Mouse (Mus musculus) neural tube, postnatal 0 days (tissue): ENCODE measurements around the gene Pycr1. TPM values are rescaled to one million over a fixed set of nuclear protein-coding genes. Genes with fewer than 3 reads are reported as not detected.

Source experiments
- microRNA-seq: library from miRNA; unstranded; fragments of <30 nt; microRNA quantifications from one replicate; pipeline ENCODE4, GENCODE M21; 2016
- polyA plus RNA-seq: library from polyadenylated mRNA; unstranded; fragments of >200 nt; fragmentation: Nextera tagmentation; extraction: Ambion mirVana; gene quantifications from 2 replicates; pipeline ENCODE4 v1.2.1, GENCODE M21; 2015

Pycr1 gene
- polyA plus RNA-seq, result 8.8 and 9.5 TPM in 2 replicates

DNA sequence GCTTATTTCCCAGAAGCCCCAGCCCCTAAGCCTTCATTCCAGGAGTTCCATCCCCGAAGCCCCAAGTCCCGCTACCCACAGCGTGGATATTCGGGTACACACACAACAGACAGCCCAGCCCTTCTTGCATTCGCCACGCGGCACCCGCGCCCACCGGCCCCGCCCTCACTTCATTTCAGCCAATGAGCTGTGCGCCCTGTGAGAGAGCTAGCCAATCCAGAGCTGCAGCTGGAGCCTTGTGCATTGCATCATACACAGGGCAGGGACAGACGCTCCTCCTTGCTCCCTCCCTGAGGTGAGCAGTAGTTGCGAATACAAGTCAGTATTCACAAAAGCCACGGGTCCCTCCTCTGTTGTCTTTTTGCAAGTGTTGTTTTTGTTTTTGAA is at the start of gene Pycr1:
Pycr1 (minus strand) TSS at position 169 of the 387 bp plus-strand sequence.

DNA sequence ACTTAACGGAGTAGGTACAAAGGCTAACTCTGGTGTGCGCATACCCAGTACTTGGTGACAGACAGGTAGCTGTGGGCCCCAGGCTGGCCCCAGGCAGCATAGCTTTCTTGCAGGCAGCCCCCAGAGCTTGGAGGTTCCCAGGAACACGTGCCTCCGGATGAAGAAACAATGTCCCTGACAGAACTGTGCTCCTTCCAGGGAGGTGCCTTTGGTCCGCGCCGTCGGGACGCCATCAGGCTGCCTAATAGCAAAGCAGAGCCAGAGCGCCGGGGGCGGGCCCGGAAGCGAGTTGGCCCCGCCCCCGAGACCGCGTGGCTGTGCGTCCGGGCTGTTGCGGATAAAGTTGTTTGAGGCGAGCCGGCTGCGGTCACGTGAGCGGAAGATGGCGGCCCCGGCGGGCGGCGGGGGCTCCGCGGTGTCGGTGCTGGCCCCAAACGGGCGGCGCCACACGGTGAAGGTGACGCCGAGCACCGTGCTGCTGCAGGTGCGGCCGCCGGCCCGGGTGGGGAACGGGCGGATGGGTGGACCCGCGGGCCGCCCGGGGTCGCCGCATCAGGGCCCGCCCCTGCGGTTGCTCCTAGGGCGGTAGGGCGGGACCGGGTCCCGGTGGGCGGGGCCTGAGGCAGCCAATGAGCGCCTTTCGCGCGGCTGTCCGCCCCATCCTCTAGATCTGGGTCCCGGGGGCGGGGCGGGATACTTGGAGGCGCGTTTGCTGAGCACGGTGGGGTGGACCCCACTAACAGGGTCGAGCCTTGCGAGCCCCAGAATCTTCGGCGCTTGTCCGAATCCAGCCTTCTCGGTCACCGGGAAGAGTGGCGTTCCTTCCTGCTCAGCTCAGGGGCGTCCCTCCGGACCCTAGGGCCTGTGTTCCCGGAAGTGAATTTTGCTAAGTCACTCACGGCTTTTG is 29.4 kb upstream of the Pycr1 start, which contains the start of gene Aspscr1:
Aspscr1 (plus strand) TSS at position 287 of the 907 bp plus-strand sequence.

DNA sequence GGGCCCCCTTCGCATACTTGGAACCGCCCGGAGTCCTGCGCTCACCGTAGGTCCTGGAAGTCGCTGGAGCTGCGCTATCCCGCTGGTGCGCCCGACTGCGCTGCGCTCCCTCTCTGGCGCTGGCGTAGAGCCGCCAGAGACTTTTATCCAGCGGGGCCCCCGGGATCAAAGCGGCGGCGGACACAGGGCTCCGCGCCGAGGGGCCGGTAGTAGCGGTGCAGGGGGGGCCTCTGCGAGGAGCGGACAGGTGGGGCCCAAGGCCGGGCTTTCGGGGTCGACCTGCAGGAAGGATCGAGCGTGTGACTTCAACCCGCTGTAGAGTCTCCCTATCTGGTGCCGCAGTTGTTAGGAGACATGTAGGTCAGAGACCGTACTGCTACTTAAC is 17.5 kb upstream of the Pycr1 start, which contains the start of gene Notum:
Notum (minus strand) TSS at position 100 of the 385 bp plus-strand sequence.

DNA sequence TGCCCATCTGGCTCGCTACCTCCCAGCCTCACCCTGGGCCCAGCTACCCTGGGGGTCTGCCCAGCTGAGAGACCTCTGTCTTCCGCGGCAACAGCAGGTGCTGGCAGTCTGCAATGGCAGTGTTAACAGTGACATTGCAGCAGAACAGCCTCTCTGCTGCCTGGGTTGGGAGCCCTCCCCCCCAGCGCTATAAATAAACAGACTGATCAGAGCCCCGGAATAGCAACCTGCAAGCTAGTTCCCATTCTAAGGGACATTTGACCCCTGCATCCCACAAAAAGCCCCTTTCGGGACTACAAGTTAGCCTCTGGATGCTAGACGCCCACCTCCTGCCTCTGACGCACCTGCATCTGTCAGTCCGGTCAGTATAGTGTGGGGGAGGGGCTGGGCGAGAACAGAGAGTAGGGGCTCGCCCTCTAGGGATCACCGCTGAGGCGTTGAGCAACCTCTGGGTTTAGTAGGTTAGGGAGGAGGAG is 4.5 kb upstream of the Pycr1 start, which contains the start of gene Myadml2:
Myadml2 (minus strand) TSS at position 158 of the 476 bp plus-strand sequence.

DNA sequence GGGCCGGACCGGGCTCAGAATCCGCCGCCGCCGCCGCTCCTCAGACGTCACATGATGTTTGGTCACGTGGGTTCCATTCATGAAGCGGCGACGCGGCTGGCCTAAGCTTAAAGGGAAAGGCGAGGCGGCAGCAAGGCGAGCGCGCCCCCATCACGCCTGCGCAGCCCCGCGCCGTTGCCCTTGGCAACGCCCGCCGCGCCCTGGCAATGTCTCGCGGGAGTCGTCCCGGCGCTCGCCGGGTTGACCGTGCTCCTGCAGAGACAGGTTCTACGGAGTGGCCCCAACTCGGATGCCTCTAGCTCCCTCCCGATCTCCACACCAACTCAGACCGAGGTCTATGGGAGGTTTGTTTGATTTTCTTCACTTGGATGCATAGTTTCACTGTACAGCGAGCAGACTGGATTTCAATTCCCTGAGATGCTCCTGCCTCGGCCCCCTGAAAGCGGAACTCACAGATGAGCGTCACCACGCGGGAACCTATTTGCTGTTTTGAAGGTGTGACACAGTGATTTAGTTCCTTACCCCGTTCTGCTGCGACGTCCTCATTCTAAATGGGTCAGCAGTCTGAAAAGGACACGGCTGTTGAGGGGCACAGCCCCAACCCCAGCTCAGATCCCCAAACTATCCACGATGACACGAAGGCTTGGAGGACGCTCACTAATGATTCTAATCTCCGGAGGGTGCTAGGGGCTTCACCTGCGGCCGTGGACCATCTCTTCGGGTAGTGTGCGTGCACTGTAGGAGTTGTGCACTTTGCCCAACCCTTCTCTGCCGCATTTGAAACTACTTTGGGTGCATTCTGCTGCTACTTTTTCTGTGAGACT is 9.8 kb downstream of the Pycr1 start, which contains the start of gene Mafg:
Mafg (minus strand) TSS at position 81 of the 824 bp plus-strand sequence.

DNA sequence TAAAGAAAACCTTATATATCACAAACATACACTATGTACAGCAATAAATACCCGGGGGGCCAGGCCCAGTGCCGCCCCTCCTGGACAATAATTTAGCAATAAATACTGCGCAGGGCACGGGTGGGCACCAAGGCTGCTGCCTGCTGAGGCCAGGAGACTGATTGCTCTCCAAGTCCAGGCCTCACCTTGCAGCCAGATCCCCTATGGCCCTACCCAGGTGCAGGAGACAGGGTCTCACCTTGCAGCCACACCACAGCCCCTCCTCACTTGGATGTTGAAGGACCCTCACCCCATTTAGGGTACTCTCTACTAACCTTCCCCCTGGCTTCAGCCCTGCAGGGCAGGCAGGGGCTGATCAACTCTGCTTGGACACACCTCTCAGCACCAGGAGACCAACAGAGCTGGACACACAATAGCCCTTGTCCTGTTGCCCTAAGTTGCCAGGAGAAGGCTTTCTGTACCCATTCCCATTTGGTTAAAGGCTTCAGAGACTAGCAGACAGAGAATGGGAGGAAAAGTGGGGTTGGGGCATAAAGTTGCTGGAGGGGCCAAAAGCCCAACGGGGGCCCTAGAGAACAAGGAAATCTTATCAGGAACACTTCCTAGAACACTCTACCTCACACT is 18.3 kb downstream of the Pycr1 start, which contains the start of gene Sirt7:
Sirt7 (minus strand) TSS at position 89 of the 624 bp plus-strand sequence.

DNA sequence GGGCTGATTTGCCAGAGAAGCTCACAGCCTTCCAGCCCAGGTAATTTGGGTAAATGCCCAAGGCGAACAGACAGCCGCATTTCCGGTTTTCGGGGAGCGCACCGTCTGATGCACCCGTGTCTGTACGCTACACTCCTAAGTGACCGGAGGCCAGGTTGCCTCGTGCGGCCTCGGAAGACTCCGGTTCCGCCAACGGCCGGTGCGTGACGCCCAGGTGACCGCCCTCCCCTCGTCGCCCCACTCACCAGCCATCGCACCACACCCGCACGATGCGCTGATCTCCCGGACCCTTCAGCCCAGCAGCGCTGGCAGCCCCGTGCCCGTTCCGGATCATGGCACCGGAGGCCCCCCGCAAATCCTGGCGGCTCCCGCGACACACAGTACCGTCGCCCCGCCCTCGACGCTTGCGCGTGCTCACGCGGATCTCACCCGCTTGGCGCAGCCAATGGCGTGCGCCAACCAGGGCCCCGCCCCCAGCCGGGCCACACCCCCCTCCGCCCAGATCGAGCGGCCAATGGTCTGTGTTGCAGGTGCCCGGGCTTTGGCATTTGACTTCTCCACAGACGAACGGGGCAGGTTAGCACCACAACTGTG is 26.0 kb downstream of the Pycr1 start, which contains the start of gene Pcyt2:
Pcyt2 (minus strand) TSS at position 418 of the 594 bp plus-strand sequence.

DNA sequence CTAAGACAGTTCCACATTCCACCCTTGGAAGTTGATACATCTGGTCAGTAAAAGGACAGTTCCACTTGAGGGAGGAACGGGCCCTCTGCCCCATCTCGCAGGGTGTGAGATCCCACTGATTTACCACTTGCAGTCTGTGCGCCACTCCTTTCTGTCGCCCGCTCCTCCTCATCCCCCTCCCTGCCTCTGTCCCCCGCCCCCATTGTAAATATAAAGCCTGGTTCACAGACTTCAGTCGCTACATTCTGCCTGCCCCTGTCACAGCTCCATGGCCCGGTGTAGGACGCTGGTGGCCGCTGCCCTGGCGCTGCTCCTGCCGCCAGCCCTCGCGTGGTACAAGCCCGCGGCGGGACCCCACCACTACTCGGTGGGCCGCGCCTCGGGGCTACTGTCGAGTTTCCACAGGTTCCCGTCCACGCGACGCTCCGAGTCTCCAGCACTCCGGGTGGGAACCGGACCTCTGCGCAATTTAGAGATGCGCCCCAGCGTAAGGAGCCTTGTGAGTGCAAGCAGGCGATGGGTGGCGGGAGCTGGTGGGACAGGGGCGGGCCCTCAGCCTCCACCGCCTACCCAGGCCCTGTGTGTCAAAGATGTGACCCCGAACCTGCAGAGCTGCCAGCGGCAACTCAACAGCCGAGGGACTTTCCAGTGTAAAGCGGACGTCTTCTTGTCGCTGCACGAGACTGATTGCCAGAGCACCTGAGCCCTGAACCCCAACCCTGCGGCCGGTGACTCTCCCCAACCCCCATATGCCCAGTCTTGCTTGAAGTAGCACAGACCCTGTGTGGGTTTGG is 35.1 kb downstream of the Pycr1 start, which contains the start of gene Npb:
Npb (plus strand) TSS at position 237 of the 794 bp plus-strand sequence.

DNA sequence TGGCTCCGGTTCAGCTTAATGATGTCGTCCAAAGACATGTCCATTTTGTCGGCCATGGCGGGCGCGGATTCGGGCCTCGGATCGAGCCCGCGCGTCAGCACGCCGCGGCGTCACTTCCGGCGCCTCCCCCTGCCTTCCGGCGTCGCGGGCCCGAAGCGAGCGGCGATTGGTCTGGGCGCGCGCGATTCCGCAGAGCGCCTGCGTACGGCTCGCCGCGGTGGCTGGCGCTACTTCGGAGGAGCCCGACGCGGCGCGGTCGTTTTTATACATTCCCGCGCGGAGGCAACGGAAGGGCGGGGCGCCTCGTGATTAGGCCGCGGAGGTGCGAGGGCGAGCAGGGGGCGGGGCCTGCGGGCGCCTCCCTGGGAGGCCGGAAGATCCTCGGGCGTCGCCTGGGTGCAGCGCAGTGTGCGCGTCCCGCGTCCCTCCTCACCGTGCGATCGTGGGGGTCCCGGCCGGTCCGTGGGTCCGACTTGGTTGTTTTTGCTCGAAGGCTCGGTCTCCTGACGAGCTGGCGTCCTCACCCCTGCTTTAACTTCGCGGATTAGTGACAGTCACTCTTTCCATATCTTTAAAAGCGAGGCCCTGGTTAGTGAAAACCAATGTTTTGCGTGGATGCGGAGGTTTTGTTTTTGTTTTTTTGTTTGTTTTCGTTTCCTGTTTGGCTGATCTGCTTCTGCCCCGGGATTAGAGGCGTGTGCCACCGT is 45.1 kb downstream of the Pycr1 start, which contains the start of the genes Alyref and Anapc11:
Alyref (minus strand) TSS at position 83 of the 707 bp plus-strand sequence.
Anapc11 (plus strand) TSS at position 139 of the 707 bp plus-strand sequence.

Small RNA genes within 50 kb of the gene (microRNA-seq; reads per million reads assigned to microRNA genes)
- 1.2 reads per million for gene Mir6936

Other genes starting within 250 kb of the Pycr1 start
- 25.7 and 27.7 TPM in 2 replicates for gene Nploc4, start 206.1 kb downstream of the Pycr1 start, polyA plus RNA-seq
- gene Tspan10, start 201.1 kb downstream of the Pycr1 start, polyA plus RNA-seq, result not detected in 2 replicates
- gene Pde6g, start 190.3 kb downstream of the Pycr1 start, polyA plus RNA-seq, result 0.15 TPM in 1 of 2 replicates, not detected in the other
- gene Oxld1, start 185.7 kb downstream of the Pycr1 start, polyA plus RNA-seq, result 15.1 and 15.8 TPM in 2 replicates
- 16.5 and 23.4 TPM in 2 replicates for gene Ccdc137, start 185.7 kb downstream of the Pycr1 start, polyA plus RNA-seq
- gene Arl16, start 176.2 kb downstream of the Pycr1 start, polyA plus RNA-seq, result 86.7 and 89.4 TPM in 2 replicates
- 156 and 163 TPM in 2 replicates for gene Mrpl12, start 159.2 kb downstream of the Pycr1 start, polyA plus RNA-seq
- 29.1 and 32.5 TPM in 2 replicates for gene Slc25a10, start 151.9 kb downstream of the Pycr1 start, polyA plus RNA-seq
- gene Gcgr, start 113.1 kb downstream of the Pycr1 start, polyA plus RNA-seq, result 0.29 and 0.30 TPM in 2 replicates
- gene Mcrip1, start 94.0 kb downstream of the Pycr1 start, polyA plus RNA-seq, result 238 and 259 TPM in 2 replicates
- gene Ppp1r27, start 92.6 kb downstream of the Pycr1 start, polyA plus RNA-seq, result not detected in 2 replicates
- gene P4hb, start 70.5 kb downstream of the Pycr1 start, polyA plus RNA-seq, result 213 and 228 TPM in 2 replicates
- gene Arhgdia, start 62.1 kb downstream of the Pycr1 start, polyA plus RNA-seq, result 444 and 484 TPM in 2 replicates
- gene Alyref, start 45.4 kb downstream of the Pycr1 start, polyA plus RNA-seq, result 163 and 172 TPM in 2 replicates
- gene Anapc11, start 45.3 kb downstream of the Pycr1 start, polyA plus RNA-seq, result 220 and 225 TPM in 2 replicates
- gene Npb, start 35.3 kb downstream of the Pycr1 start, polyA plus RNA-seq, result 1.8 and 3.2 TPM in 2 replicates
- gene Pcyt2, start 25.8 kb downstream of the Pycr1 start, polyA plus RNA-seq, result 162 and 185 TPM in 2 replicates
- 42.3 and 44.0 TPM in 2 replicates for gene Sirt7, start 18.5 kb downstream of the Pycr1 start, polyA plus RNA-seq
- 47.6 and 50.2 TPM in 2 replicates for gene Mafg, start 10.2 kb downstream of the Pycr1 start, polyA plus RNA-seq
- 1.6 and 2.8 TPM in 2 replicates for gene Myadml2, start 4.4 kb upstream of the Pycr1 start, polyA plus RNA-seq
- 13.9 and 15.4 TPM in 2 replicates for gene Notum, start 17.4 kb upstream of the Pycr1 start, polyA plus RNA-seq
- 134 and 150 TPM in 2 replicates for gene Aspscr1, start 29.2 kb upstream of the Pycr1 start, polyA plus RNA-seq
- gene Cenpx, start 70.0 kb upstream of the Pycr1 start, polyA plus RNA-seq, result 103 and 104 TPM in 2 replicates
- 45.3 and 62.8 TPM in 2 replicates for gene Lrrc45, start 70.2 kb upstream of the Pycr1 start, polyA plus RNA-seq
- gene Rac3, start 77.7 kb upstream of the Pycr1 start, polyA plus RNA-seq, result 617 and 689 TPM in 2 replicates
- 25.0 and 27.0 TPM in 2 replicates for gene Dcxr, start 83.5 kb upstream of the Pycr1 start, polyA plus RNA-seq
- gene Cbr2, start 88.3 kb upstream of the Pycr1 start, polyA plus RNA-seq, result 4.1 and 4.5 TPM in 2 replicates
- 1.8 and 2.9 TPM in 2 replicates for gene Hmga1b, start 119.0 kb upstream of the Pycr1 start, polyA plus RNA-seq
- gene Rfng, start 140.4 kb upstream of the Pycr1 start, polyA plus RNA-seq, result 98.9 and 123 TPM in 2 replicates
- 236 and 269 TPM in 2 replicates for gene Gps1, start 140.5 kb upstream of the Pycr1 start, polyA plus RNA-seq
- gene Dus1l, start 152.6 kb upstream of the Pycr1 start, polyA plus RNA-seq, result 34.8 and 41.7 TPM in 2 replicates
- 47.3 and 79.1 TPM in 2 replicates for gene Fasn, start 180.8 kb upstream of the Pycr1 start, polyA plus RNA-seq